Mouse (Mus musculus) retina, adult 2 months (tissue): ENCODE measurements around the gene Bach2.

Experiments
- DNase-seq: peaks from one replicate; pipeline ENCODE4 v3.0.0-alpha.2; 2012; ENCODE audit warnings: low read depth, low spot score

Gene Bach2

GRCm38 (mm10) chr4:32250333-32251004 lies 11.9 kb downstream of the Bach2 start:
- DNase-seq = no peak

GRCm38 (mm10) chr4:32251005-32251365 lies 12.4 kb downstream of the Bach2 start:
- no peak for DNase-seq

DNA sequence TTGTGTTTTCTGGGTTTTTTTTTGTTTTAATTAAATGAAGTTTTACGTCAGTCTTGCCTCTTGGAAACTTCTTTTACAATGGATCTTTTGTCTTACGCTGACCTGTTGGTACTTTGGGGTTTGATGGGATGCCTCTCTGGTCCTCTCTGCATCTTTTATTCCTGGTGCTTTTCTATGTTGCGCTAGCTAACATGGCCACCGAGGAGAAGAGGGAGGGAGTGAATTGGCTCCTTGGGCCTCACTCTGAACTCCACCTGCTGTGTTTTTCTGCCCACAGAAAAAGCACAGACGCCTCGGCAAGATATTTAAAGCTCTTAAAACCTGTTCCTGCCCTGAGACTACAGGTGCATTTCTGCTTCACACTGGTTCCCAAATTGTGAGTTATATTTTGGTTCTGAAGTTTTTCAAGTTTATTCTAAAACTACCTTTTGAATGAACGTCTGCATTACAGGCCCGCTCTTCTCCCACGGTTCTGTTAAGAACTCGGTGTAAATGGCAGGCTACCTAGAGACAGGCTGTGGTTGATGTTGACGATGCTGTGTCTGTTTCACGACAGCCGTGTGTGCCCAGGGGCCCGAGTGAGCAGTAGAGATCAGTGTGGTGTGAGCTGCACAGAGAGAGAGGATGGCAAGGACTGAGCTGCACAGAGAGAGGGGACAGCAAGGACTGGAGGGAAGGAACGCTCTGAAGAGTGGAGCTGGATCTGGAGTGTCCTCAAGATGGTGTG lies 13.5 kb downstream of the Bach2 start:
- no peak for DNase-seq

- DNase-seq = no peak
Measured at GRCm38 (mm10) chr4:32257686-32258085, 19.1 kb downstream of the Bach2 start.

DNA sequence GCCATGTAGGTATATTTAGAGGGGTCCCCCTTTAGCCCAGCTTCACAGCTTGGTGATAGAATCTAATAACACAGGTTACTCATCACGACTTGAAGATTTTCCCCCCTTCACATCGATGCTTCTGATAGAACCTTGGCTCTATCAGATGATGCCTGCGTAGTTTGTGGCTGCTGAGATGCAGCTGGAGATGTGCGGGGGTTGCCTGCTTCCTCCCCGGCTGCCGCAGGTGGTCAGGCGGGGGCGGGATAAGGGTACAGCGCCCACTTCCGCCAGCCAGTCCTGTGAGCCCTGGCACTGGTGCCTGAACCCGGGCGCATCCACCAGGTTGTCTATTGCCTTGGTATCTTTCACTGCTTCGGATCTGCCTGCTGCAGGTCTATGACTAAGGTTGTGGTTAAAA lies 19.5 kb downstream of the Bach2 start:
- no peak for DNase-seq

DNA sequence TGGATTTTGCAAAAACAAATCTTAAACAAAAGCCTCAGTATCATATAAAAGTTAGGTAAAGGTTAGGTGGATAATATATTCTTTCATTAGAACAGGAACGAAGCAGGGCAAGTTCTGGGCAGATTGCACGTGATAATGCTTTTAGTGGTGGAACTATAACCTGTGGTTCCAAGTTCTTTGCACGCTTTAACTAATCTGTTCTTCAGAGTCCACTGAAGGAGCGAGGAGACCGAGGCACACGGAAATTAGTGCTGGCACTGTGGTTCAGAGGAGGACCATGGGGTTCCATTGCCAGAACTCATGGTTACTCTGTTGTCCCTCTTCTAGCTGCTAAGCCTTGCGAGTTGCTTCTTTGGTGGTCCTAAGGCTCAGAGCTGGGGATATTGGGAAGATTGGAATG lies 20.0 kb downstream of the Bach2 start:
- DNase-seq = no peak

DNA sequence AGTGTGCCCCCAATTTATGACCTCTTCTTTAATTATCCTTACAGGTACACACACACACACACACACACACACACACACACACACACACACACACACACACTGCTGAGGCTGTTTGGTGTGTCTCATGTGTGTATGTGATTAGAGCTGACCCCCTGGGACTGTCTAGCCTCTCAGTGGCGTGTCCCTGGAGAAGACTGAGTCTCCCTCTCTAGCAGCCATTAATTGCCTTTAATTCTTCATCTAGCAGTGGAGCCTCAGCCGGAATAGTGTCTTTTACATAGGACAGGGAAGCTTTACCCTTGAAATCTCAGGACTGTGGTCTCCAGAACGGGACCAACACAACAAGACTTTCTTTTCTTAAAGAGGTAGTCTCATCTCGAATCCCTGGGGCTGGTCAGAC lies 22.3 kb downstream of the Bach2 start:
- DNase-seq = no peak

GRCm38 (mm10) chr4:32262825-32263684 lies 24.5 kb downstream of the Bach2 start:
- DNase-seq = no peak

DNA sequence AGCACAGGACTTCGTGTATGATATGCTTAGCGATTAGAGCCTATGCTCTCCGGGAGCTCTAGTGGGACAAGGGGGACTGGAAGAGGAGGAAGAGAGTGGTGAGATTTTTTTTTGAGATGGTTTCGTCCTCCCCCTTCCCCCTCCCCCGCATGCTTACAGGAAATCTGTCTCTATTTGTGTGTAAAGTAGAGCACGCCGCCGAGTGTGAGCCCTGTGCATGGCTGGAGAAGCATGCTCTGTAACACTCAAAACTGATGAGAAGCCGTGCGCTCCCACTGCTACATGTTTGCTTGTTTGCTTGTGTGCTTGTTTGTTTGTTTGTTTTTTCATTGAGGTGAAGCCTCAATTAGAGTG lies 25.1 kb downstream of the Bach2 start:
- no peak for DNase-seq

GRCm38 (mm10) chr4:32264892-32265291 lies 26.3 kb downstream of the Bach2 start:
- no peak for DNase-seq

DNA sequence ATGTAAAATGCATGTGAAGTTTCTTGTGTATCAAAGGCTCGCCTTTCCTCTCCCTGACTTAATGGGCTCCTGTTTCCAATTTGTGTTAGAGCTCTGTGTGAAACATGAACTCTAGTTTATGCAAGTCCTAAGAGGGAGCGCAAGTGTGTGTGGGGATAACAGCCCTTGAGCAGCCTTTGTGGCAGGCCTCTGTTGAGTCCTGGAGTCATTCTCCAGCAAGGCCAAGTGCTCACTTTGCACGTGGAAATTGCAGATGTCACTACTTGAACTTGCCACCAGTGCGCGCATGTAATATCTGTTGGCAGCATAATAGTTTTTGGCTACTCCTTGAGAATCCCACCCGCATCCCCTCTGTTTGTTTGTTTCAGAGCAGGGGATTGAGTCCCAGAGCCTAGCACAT lies 28.1 kb downstream of the Bach2 start:
- no peak for DNase-seq

DNA sequence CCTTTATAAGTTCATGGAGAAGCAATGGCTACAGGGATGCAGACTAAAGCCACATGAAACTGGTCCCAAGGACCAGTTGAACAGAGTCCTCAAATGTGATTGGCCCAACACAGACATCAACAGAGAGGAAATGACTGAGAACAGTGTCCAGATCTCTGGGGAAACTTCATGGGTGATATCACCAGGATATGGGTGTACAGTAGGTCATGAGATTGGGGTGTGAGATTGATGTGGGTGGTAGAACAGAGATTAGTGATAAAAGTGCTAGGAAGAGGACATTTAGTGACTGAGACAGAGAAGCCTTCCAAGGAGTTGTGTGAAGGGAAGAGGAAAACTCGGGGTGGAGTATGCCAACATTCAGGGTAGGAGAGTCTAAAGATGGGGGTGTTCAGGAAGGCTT lies 29.4 kb downstream of the Bach2 start:
- DNase-seq = no peak

DNA sequence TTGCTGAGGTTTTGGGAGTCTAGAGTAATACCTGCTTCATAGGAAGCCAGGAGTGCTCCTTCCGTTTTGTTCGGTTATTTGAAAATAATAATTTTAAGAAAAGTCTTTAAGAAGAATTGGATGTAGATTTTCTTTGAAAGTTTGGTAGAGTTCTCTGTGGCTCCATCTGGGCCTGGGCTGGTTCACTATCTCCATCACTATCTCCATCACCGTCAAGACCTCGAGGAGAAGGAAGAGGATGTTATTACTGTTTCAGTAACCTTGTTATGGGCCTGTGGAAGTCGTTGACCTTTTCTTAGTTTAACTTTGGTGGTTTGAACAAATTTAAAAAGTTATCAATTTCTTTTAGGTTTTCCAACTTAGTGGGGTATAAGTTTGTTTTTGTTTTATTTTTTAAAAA lies 33.8 kb downstream of the Bach2 start:
- no peak for DNase-seq

- DNase-seq = no peak
Measured at GRCm38 (mm10) chr4:32274776-32275294, 36.2 kb downstream of the Bach2 start.

DNA sequence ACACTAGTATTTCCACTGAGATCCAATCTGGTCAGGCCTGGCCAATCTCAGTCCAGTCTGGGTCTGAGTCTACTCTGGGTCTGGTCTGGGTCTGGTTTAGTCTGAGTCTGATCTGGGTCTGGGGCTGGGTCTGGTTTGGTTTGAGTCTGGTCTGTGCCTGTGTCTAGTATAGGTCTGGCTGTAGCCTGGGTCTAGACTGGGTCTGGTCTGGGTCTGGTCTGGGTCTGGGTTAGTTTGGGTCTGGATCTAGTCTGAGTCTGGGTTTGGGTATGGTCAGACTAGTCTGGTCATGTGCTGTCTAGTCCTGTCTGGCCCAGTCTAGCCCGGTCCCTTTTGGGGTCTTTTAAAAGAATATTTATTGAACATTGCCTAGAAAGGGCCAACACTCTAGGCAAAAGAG lies 41.2 kb downstream of the Bach2 start:
- DNase-seq = no peak

GRCm38 (mm10) chr4:32280401-32280800 lies 41.8 kb downstream of the Bach2 start:
- DNase-seq = no peak

GRCm38 (mm10) chr4:32281306-32281705 lies 42.7 kb downstream of the Bach2 start:
- DNase-seq = no peak

DNA sequence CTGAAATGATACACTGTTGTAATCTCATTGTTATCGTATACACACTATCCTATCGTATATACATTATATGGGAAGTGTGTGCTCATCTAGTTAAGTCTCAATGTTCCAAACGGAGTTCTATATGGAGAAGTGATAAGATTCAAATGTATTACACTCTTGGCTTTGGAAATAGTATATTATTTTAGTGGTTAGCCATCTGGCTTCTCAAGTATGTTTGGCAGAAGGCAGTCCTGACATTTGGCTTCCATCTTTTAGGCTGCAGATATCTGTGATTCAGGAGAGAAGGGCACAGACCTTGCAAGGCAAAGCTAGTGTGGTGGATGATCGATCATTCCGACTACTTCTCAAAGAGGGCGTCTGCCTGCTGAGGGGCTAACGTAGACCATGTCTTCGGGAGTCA lies 47.8 kb downstream of the Bach2 start:
- DNase-seq = no peak

- DNase-seq = no peak
Measured at GRCm38 (mm10) chr4:32288036-32288860, 49.6 kb downstream of the Bach2 start.

GRCm38 (mm10) chr4:32289845-32290244 lies 51.2 kb downstream of the Bach2 start:
- no peak for DNase-seq

DNA sequence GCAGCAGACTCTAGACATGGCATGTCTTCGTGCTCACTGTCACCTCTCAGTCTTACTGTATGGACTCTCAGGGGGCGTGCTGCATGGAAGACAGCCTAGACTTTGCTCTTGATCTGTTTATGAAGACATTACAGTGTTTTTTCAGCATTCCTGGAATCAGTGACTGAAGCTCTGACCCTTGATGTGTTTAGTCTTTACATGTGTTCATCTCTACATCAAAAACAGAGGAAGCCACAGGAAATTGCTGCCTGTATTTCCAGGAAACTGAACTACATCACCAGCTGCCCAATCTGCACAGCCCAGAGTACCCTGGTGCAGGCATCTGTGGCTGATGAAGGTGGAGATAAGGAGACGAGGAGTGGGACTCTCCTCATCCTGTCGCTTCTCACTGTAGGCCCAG lies 52.8 kb downstream of the Bach2 start:
- DNase-seq = no peak
